Mouse (Mus musculus): ENCODE measurements around the gene Nfkb1.

DNA sequence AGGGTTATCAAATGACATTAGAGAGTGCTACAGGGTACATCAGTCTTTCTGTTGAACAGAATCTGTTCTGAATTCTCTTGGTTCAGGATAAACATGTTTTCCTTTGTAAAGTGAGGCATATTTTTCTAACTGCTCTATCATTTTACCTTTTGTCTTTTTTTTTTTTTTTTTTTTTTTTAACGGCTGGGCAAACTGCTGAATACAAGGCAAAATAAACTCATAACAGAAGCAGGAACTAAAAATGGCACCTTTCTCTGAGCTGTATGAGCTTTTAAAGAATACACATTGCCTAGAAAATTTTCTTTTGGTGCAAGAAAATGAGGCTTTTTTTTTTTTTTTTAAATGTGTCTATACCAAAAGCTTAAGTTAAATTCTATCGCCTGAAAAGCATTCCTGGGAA lies 105.3 kb downstream of the Nfkb1 start:
- TF ChIP-seq RCOR1 (conservative IDR thresholded peaks at IDR 0.05; ENCODE audit: low read depth, low read length) (no peak), RAD21 (IDR thresholded peaks at IDR 0.05; ENCODE audit: low read depth, low read length) (no peak), ELF1 (IDR thresholded peaks at IDR 0.05; ENCODE audit: low read depth, low read length) (no peak), ZKSCAN1 (IDR thresholded peaks at IDR 0.05; ENCODE audit: borderline replicate concordance, low read depth, low read length) (no peak), POLR2A (IDR thresholded peaks at IDR 0.05; ENCODE audit: low read depth, low read length) (no peak)

Measured in CH12.LX (cell line).